Mouse (Mus musculus): ENCODE results near the gene Alx1. TPM values are rescaled to one million over a fixed set of nuclear protein-coding genes. Genes with fewer than 3 reads are reported as not detected.

The Alx1 gene
- polyA plus RNA-seq (2012; rRNA removed), result 0.27 and 0.29 TPM in 2 replicates

GRCm38 (mm10) chr10:103029730-103030490, at the start of gene Alx1:
Gene Alx1 (minus strand): TSS chr10:103030215.

Other genes with a start within 250 kb of the Alx1 start
- 1.00 and 1.6 TPM in 2 replicates for gene Lrriq1, start 206.1 kb upstream of the Alx1 start, polyA plus RNA-seq (2012; rRNA removed)

Data from central nervous system, embryonic 18 days (tissue).